Mouse (Mus musculus): ENCODE measurements around the gene Fance. TPM values are rescaled to one million over a fixed set of nuclear protein-coding genes. Genes with fewer than 3 reads are reported as not detected.
A peak's percentile ranks its signal among the peaks of the same experiment; 100 is the strongest.

Fance gene
- polyA plus RNA-seq, 1 experiment from 2014 or later, result 10.8 TPM

- Histone ChIP-seq H3K4me3 (ENCODE audit: inconsistent target) (no peak overlapping the region), H3K27ac (no peak overlapping the region), H3K79me2 (ENCODE audit: inconsistent target) (peaks cover 100% of the 10 kb centered on the region; the same call in 1 of the 2 replicates), H3K36me3 (ENCODE audit: inconsistent target) (0 out of 2 replicates have a peak, but pooled peaks cover 10% of the 10 kb centered on the region)
- WGBS (ENCODE audit: missing documents), result 86% methylated on average over 3 of the region's 5 CpGs
These were observed 32.4 kb upstream of the Fance start for GRCm38 (mm10) chr17:28280831-28281377.

- Histone ChIP-seq H3K79me2 (ENCODE audit: inconsistent target) (peaks cover 92% of the 10 kb centered on the region; the same call in 1 of the 2 replicates), H3K36me3 (ENCODE audit: inconsistent target) (no peaks in the 10 kb centered on the region), H3K4me3 (ENCODE audit: inconsistent target) (no peak overlapping the region), H3K27ac (no peak overlapping the region)
- 79% methylated on average over 6 of the region's 7 CpGs for WGBS (ENCODE audit: missing documents)
These were observed 31.4 kb upstream of the Fance start for GRCm38 (mm10) chr17:28281866-28282441.

GRCm38 (mm10) chr17:28283199-28283598 lies 30.1 kb upstream of the Fance start:
- WGBS (ENCODE audit: missing documents), result 52% methylated on average over 10 of the region's 10 CpGs
- Histone ChIP-seq H3K27ac (no peak overlapping the region), H3K36me3 (ENCODE audit: inconsistent target) (no peaks in the 10 kb centered on the region), H3K79me2 (ENCODE audit: inconsistent target) (peaks cover 79% of the 10 kb centered on the region; the same call in 1 of the 2 replicates), H3K4me3 (ENCODE audit: inconsistent target) (no peak overlapping the region)

- no peak overlapping the region for H3K27ac ChIP-seq
- no peak overlapping the region for H3K4me3 ChIP-seq (ENCODE audit: inconsistent target)
- 56% methylated on average over 10 of the region's 10 CpGs for WGBS (ENCODE audit: missing documents)
- peaks cover 50% of the 10 kb centered on the region; the same call in 1 of the 2 replicates for H3K79me2 ChIP-seq (ENCODE audit: inconsistent target)
- H3K36me3 ChIP-seq (ENCODE audit: inconsistent target), result no peaks in the 10 kb centered on the region
These were observed 27.2 kb upstream of the Fance start for GRCm38 (mm10) chr17:28286133-28286532.

- no peak overlapping the region for H3K4me3 ChIP-seq (ENCODE audit: inconsistent target)
- no peaks in the 10 kb centered on the region for H3K36me3 ChIP-seq (ENCODE audit: inconsistent target)
- H3K27ac ChIP-seq, result no peak overlapping the region
- 90% methylated on average over 4 of the region's 5 CpGs for WGBS (ENCODE audit: missing documents)
- H3K79me2 ChIP-seq (ENCODE audit: inconsistent target), result peaks cover 42% of the 10 kb centered on the region; the same call in 1 of the 2 replicates
These were observed 26.4 kb upstream of the Fance start for GRCm38 (mm10) chr17:28286964-28287363.

- Histone ChIP-seq H3K27ac (no peak overlapping the region), H3K4me3 (ENCODE audit: inconsistent target) (no peak overlapping the region), H3K79me2 (ENCODE audit: inconsistent target) (peaks cover 36% of the 10 kb centered on the region; the same call in 1 of the 2 replicates), H3K36me3 (ENCODE audit: inconsistent target) (no peaks in the 10 kb centered on the region)
- 45% methylated on average over 8 of the region's 8 CpGs for WGBS (ENCODE audit: missing documents)
These were observed 25.7 kb upstream of the Fance start for GRCm38 (mm10) chr17:28287578-28287977.

GRCm38 (mm10) chr17:28287980-28288379 lies 25.3 kb upstream of the Fance start:
- Histone ChIP-seq H3K27ac (no peak overlapping the region), H3K36me3 (ENCODE audit: inconsistent target) (no peaks in the 10 kb centered on the region)
- WGBS (ENCODE audit: missing documents), result 69% methylated on average over 5 of the region's 5 CpGs

GRCm38 (mm10) chr17:28290262-28290661 lies 23.1 kb upstream of the Fance start:
- H3K27ac ChIP-seq, result no peak overlapping the region
- WGBS (ENCODE audit: missing documents), result 69% methylated on average over 3 of the region's 3 CpGs
- no peak overlapping the region for H3K4me3 ChIP-seq (ENCODE audit: inconsistent target)
- no peaks in the 10 kb centered on the region for H3K36me3 ChIP-seq (ENCODE audit: inconsistent target)
- H3K79me2 ChIP-seq (ENCODE audit: inconsistent target), result peaks cover 9% of the 10 kb centered on the region; the same call in 1 of the 2 replicates

More at GRCm38 (mm10) chr17:28287980-28288379, 25.3 kb upstream of the Fance start:
- H3K79me2 ChIP-seq (ENCODE audit: inconsistent target), result peaks cover 32% of the 10 kb centered on the region; the same call in 1 of the 2 replicates
- H3K4me3 ChIP-seq (ENCODE audit: inconsistent target), result no peak overlapping the region

- H3K4me3 ChIP-seq (ENCODE audit: inconsistent target), result no peak overlapping the region
- WGBS (ENCODE audit: missing documents), result 60% methylated on average over 11 of the region's 11 CpGs
- H3K36me3 ChIP-seq (ENCODE audit: inconsistent target), result no peaks in the 10 kb centered on the region
- peaks cover 5% of the 10 kb centered on the region; the same call in 1 of the 2 replicates for H3K79me2 ChIP-seq (ENCODE audit: inconsistent target)
- H3K27ac ChIP-seq, result no peak overlapping the region
These were observed 22.6 kb upstream of the Fance start for GRCm38 (mm10) chr17:28290671-28291070.

GRCm38 (mm10) chr17:28291346-28291745 lies 22.0 kb upstream of the Fance start:
- Histone ChIP-seq H3K4me3 (ENCODE audit: inconsistent target) (no peak overlapping the region), H3K36me3 (ENCODE audit: inconsistent target) (no peaks in the 10 kb centered on the region), H3K79me2 (ENCODE audit: inconsistent target) (no peaks in the 10 kb centered on the region; the same call in 1 of the 2 replicates), H3K27ac (no peak overlapping the region)
- 51% methylated on average over 7 of the region's 7 CpGs for WGBS (ENCODE audit: missing documents)

GRCm38 (mm10) chr17:28293716-28294115 lies 19.6 kb upstream of the Fance start:
- H3K27ac ChIP-seq, result peak overlapping the region; percentile 62
- no peak overlapping the region for H3K4me3 ChIP-seq (ENCODE audit: inconsistent target)
- no peaks in the 10 kb centered on the region; the same call in 1 of the 2 replicates for H3K79me2 ChIP-seq (ENCODE audit: inconsistent target)
- peaks cover 6% of the 10 kb centered on the region for H3K36me3 ChIP-seq (ENCODE audit: inconsistent target)
- WGBS (ENCODE audit: missing documents), result 56% methylated on average over 4 of the region's 4 CpGs

GRCm38 (mm10) chr17:28294449-28295333 lies 18.6 kb upstream of the Fance start:
- Histone ChIP-seq H3K79me2 (ENCODE audit: inconsistent target) (no peaks in the 10 kb centered on the region; the same call in 1 of the 2 replicates), H3K4me3 (ENCODE audit: inconsistent target) (no peak overlapping the region), H3K36me3 (ENCODE audit: inconsistent target) (peaks cover 15% of the 10 kb centered on the region), H3K27ac (peak overlapping the region; percentile 62)
- 25% methylated on average over 17 of the region's 17 CpGs for WGBS (ENCODE audit: missing documents)

- WGBS (ENCODE audit: missing documents), result 87% methylated on average over 17 of the region's 17 CpGs
- Histone ChIP-seq H3K79me2 (ENCODE audit: inconsistent target) (no peaks in the 10 kb centered on the region), H3K4me3 (ENCODE audit: inconsistent target) (no peak overlapping the region), H3K27ac (no peak overlapping the region), H3K36me3 (ENCODE audit: inconsistent target) (peaks cover 22% of the 10 kb centered on the region)
These were observed 14.4 kb upstream of the Fance start for GRCm38 (mm10) chr17:28298888-28299287.

- no peak overlapping the region for H3K27ac ChIP-seq
- 54% methylated on average over 8 of the region's 11 CpGs for WGBS (ENCODE audit: missing documents)
- H3K36me3 ChIP-seq (ENCODE audit: inconsistent target), result peaks cover 22% of the 10 kb centered on the region
- no peak overlapping the region for H3K4me3 ChIP-seq (ENCODE audit: inconsistent target)
- no peaks in the 10 kb centered on the region for H3K79me2 ChIP-seq (ENCODE audit: inconsistent target)
These were observed 13.5 kb upstream of the Fance start for GRCm38 (mm10) chr17:28299669-28300320.
